Mouse (Mus musculus): Measurements from ENCODE around the gene Pou6f2. TPM values are rescaled to one million over a fixed set of nuclear protein-coding genes. Genes with fewer than 3 reads are reported as not detected.

The Pou6f2 gene
- polyA plus RNA-seq, 1 experiment from 2014 or later, result not detected

GRCm38 (mm10) chr13:18133646-18134045, 263.8 kb downstream of the Pou6f2 start:
- no peaks in the 10 kb centered on the region for H3K4me1 ChIP-seq (ENCODE audit: insufficient read depth, low read length)
- H3K27me3 ChIP-seq (ENCODE audit: insufficient read depth, low read length), result no peaks in the 10 kb centered on the region
- H3K4me2 ChIP-seq (replicated peaks; ENCODE audit: low read depth, low read length), result no peak overlapping the region
- H3K27ac ChIP-seq (ENCODE audit: low read length), result no peak overlapping the region
- no peak for ATAC-seq (ENCODE audit: low FRiP score, low TSS enrichment)
- WGBS, result 80% methylated on average over 2 of the region's 2 CpGs
- H3K36me3 ChIP-seq (ENCODE audit: insufficient read depth, low read length), result no peaks in the 10 kb centered on the region
- H3K4me3 ChIP-seq (ENCODE audit: low read length), result no peak overlapping the region
- no peaks in the 10 kb centered on the region for H3K9me3 ChIP-seq (ENCODE audit: low read length)
- no peak overlapping the region for H3K9ac ChIP-seq (replicated peaks; ENCODE audit: low read length)

- Histone ChIP-seq H3K9ac (replicated peaks; ENCODE audit: low read length) (no peak overlapping the region), H3K9me3 (ENCODE audit: low read length) (no peaks in the 10 kb centered on the region), H3K36me3 (ENCODE audit: insufficient read depth, low read length) (no peaks in the 10 kb centered on the region), H3K27me3 (ENCODE audit: insufficient read depth, low read length) (no peaks in the 10 kb centered on the region), H3K4me3 (ENCODE audit: low read length) (no peak overlapping the region), H3K4me2 (replicated peaks; ENCODE audit: low read depth, low read length) (no peak overlapping the region), H3K27ac (ENCODE audit: low read length) (no peak overlapping the region), H3K4me1 (ENCODE audit: insufficient read depth, low read length) (no peaks in the 10 kb centered on the region)
- WGBS, result 80% methylated on average over 5 of the region's 5 CpGs
- ATAC-seq (ENCODE audit: low FRiP score, low TSS enrichment), result peak; percentile 9; the same call in 1 of the 2 replicates
Measured at GRCm38 (mm10) chr13:18133193-18133592, 264.3 kb downstream of the Pou6f2 start.

- no peak for ATAC-seq (ENCODE audit: low FRiP score, low TSS enrichment)
- no peak overlapping the region for H3K9ac ChIP-seq (replicated peaks; ENCODE audit: low read length)
- no peak overlapping the region for H3K4me2 ChIP-seq (replicated peaks; ENCODE audit: low read depth, low read length)
- no peak overlapping the region for H3K4me3 ChIP-seq (ENCODE audit: low read length)
- H3K27me3 ChIP-seq (ENCODE audit: insufficient read depth, low read length), result no peaks in the 10 kb centered on the region
- no peaks in the 10 kb centered on the region for H3K36me3 ChIP-seq (ENCODE audit: insufficient read depth, low read length)
- H3K9me3 ChIP-seq (ENCODE audit: low read length), result no peaks in the 10 kb centered on the region
- H3K4me1 ChIP-seq (ENCODE audit: insufficient read depth, low read length), result no peaks in the 10 kb centered on the region
- no peak overlapping the region for H3K27ac ChIP-seq (ENCODE audit: low read length)
Measured at GRCm38 (mm10) chr13:18131324-18131723, 266.2 kb downstream of the Pou6f2 start.

GRCm38 (mm10) chr13:18129697-18130096, 267.8 kb downstream of the Pou6f2 start:
- H3K4me1 ChIP-seq (ENCODE audit: insufficient read depth, low read length), result 0 out of 2 replicates have a peak, but pooled peaks cover 3% of the 10 kb centered on the region
- H3K9me3 ChIP-seq (ENCODE audit: low read length), result no peaks in the 10 kb centered on the region
- no peak overlapping the region for H3K4me2 ChIP-seq (replicated peaks; ENCODE audit: low read depth, low read length)
- no peak for ATAC-seq (ENCODE audit: low FRiP score, low TSS enrichment)
- H3K27ac ChIP-seq (ENCODE audit: low read length), result no peak overlapping the region
- WGBS, result 37% methylated on average over 5 of the region's 5 CpGs
- no peaks in the 10 kb centered on the region for H3K36me3 ChIP-seq (ENCODE audit: insufficient read depth, low read length)
- H3K27me3 ChIP-seq (ENCODE audit: insufficient read depth, low read length), result no peaks in the 10 kb centered on the region
- no peak overlapping the region for H3K4me3 ChIP-seq (ENCODE audit: low read length)
- H3K9ac ChIP-seq (replicated peaks; ENCODE audit: low read length), result no peak overlapping the region

- no peaks in the 10 kb centered on the region for H3K36me3 ChIP-seq (ENCODE audit: insufficient read depth, low read length)
- no peak for ATAC-seq (ENCODE audit: low FRiP score, low TSS enrichment)
- no peak overlapping the region for H3K4me2 ChIP-seq (replicated peaks; ENCODE audit: low read depth, low read length)
- no peak overlapping the region for H3K27ac ChIP-seq (ENCODE audit: low read length)
- no peak overlapping the region for H3K4me3 ChIP-seq (ENCODE audit: low read length)
- 87% methylated on average over 11 of the region's 11 CpGs for WGBS
- no peak overlapping the region for H3K9ac ChIP-seq (replicated peaks; ENCODE audit: low read length)
- H3K9me3 ChIP-seq (ENCODE audit: low read length), result no peaks in the 10 kb centered on the region
- H3K4me1 ChIP-seq (ENCODE audit: insufficient read depth, low read length), result 0 out of 2 replicates have a peak, but pooled peaks cover 3% of the 10 kb centered on the region
- H3K27me3 ChIP-seq (ENCODE audit: insufficient read depth, low read length), result no peaks in the 10 kb centered on the region
Measured at GRCm38 (mm10) chr13:18128826-18129225, 268.7 kb downstream of the Pou6f2 start.

GRCm38 (mm10) chr13:18128053-18128452, 269.4 kb downstream of the Pou6f2 start:
- Histone ChIP-seq H3K4me1 (ENCODE audit: insufficient read depth, low read length) (0 out of 2 replicates have a peak, but pooled peaks cover 3% of the 10 kb centered on the region), H3K4me3 (ENCODE audit: low read length) (no peak overlapping the region), H3K4me2 (replicated peaks; ENCODE audit: low read depth, low read length) (no peak overlapping the region), H3K9ac (replicated peaks; ENCODE audit: low read length) (no peak overlapping the region), H3K9me3 (ENCODE audit: low read length) (no peaks in the 10 kb centered on the region), H3K27me3 (ENCODE audit: insufficient read depth, low read length) (no peaks in the 10 kb centered on the region), H3K27ac (ENCODE audit: low read length) (no peak overlapping the region), H3K36me3 (ENCODE audit: insufficient read depth, low read length) (no peaks in the 10 kb centered on the region)
- WGBS, result 61% methylated on average over 3 of the region's 4 CpGs
- ATAC-seq (ENCODE audit: low FRiP score, low TSS enrichment), result no peak

- no peak for ATAC-seq (ENCODE audit: low FRiP score, low TSS enrichment)
- Histone ChIP-seq H3K9ac (replicated peaks; ENCODE audit: low read length) (no peak overlapping the region), H3K27ac (ENCODE audit: low read length) (no peak overlapping the region), H3K27me3 (ENCODE audit: insufficient read depth, low read length) (no peaks in the 10 kb centered on the region), H3K9me3 (ENCODE audit: low read length) (no peaks in the 10 kb centered on the region), H3K4me2 (replicated peaks; ENCODE audit: low read depth, low read length) (no peak overlapping the region), H3K4me3 (ENCODE audit: low read length) (no peak overlapping the region), H3K4me1 (ENCODE audit: insufficient read depth, low read length) (0 out of 2 replicates have a peak, but pooled peaks cover 3% of the 10 kb centered on the region), H3K36me3 (ENCODE audit: insufficient read depth, low read length) (no peaks in the 10 kb centered on the region)
- 81% methylated on average over 2 of the region's 2 CpGs for WGBS
Measured at GRCm38 (mm10) chr13:18126111-18126510, 271.4 kb downstream of the Pou6f2 start.

GRCm38 (mm10) chr13:18125226-18126000, 272.1 kb downstream of the Pou6f2 start:
- WGBS, result 59% methylated on average over 15 of the region's 15 CpGs
- Histone ChIP-seq H3K9ac (replicated peaks; ENCODE audit: low read length) (no peak overlapping the region), H3K4me2 (replicated peaks; ENCODE audit: low read depth, low read length) (no peak overlapping the region), H3K9me3 (ENCODE audit: low read length) (no peaks in the 10 kb centered on the region), H3K36me3 (ENCODE audit: insufficient read depth, low read length) (no peaks in the 10 kb centered on the region), H3K27me3 (ENCODE audit: insufficient read depth, low read length) (no peaks in the 10 kb centered on the region), H3K4me1 (ENCODE audit: insufficient read depth, low read length) (0 out of 2 replicates have a peak, but pooled peaks cover 3% of the 10 kb centered on the region), H3K27ac (ENCODE audit: low read length) (no peak overlapping the region), H3K4me3 (ENCODE audit: low read length) (no peak overlapping the region)
- 0 out of 2 replicates have a peak, but pooled peaks have one; percentile 19 for ATAC-seq (ENCODE audit: low FRiP score, low TSS enrichment)

GRCm38 (mm10) chr13:18124368-18124767, 273.1 kb downstream of the Pou6f2 start:
- 27% methylated on average over 13 of the region's 13 CpGs for WGBS
- Histone ChIP-seq H3K4me1 (ENCODE audit: insufficient read depth, low read length) (0 out of 2 replicates have a peak, but pooled peaks cover 3% of the 10 kb centered on the region), H3K36me3 (ENCODE audit: insufficient read depth, low read length) (no peaks in the 10 kb centered on the region), H3K4me2 (replicated peaks; ENCODE audit: low read depth, low read length) (peak overlapping the region; percentile 45), H3K27me3 (ENCODE audit: insufficient read depth, low read length) (no peaks in the 10 kb centered on the region), H3K9ac (replicated peaks; ENCODE audit: low read length) (no peak overlapping the region), H3K4me3 (ENCODE audit: low read length) (peak overlapping the region; percentile 23), H3K9me3 (ENCODE audit: low read length) (no peaks in the 10 kb centered on the region), H3K27ac (ENCODE audit: low read length) (no peak overlapping the region)
- ATAC-seq (ENCODE audit: low FRiP score, low TSS enrichment), result peak; percentile 71; the same call in 1 of the 2 replicates

- no peak overlapping the region for H3K4me3 ChIP-seq (ENCODE audit: low read length)
- no peak overlapping the region for H3K4me2 ChIP-seq (replicated peaks; ENCODE audit: low read depth, low read length)
- no peaks in the 10 kb centered on the region for H3K9me3 ChIP-seq (ENCODE audit: low read length)
- no peak overlapping the region for H3K27ac ChIP-seq (ENCODE audit: low read length)
- no peaks in the 10 kb centered on the region for H3K27me3 ChIP-seq (ENCODE audit: insufficient read depth, low read length)
- WGBS, result 84% methylated on average over 2 of the region's 2 CpGs
- H3K9ac ChIP-seq (replicated peaks; ENCODE audit: low read length), result no peak overlapping the region
- no peak for ATAC-seq (ENCODE audit: low FRiP score, low TSS enrichment)
- 0 out of 2 replicates have a peak, but pooled peaks cover 3% of the 10 kb centered on the region for H3K4me1 ChIP-seq (ENCODE audit: insufficient read depth, low read length)
- H3K36me3 ChIP-seq (ENCODE audit: insufficient read depth, low read length), result no peaks in the 10 kb centered on the region
Measured at GRCm38 (mm10) chr13:18120406-18120805, 277.1 kb downstream of the Pou6f2 start.

Data from kidney, embryonic 16.5 days (tissue).